Mouse (Mus musculus): ENCODE data around the gene Etv5.
A peak's percentile ranks its signal among the peaks of the same experiment; 100 is the strongest.

Gene Etv5

GRCm38 (mm10) chr16:22439499-22440177 is at the start of gene Etv5:
TSS of gene Etv5 (minus strand) at chr16:22439719.
- DNase-seq (ENCODE audit: low spot score), result peak; percentile 99

GRCm38 (mm10) chr16:22483900-22484299 is 44.4 kb upstream of the Etv5 start:
- DNase-seq (ENCODE audit: low spot score), result no peak

DNA sequence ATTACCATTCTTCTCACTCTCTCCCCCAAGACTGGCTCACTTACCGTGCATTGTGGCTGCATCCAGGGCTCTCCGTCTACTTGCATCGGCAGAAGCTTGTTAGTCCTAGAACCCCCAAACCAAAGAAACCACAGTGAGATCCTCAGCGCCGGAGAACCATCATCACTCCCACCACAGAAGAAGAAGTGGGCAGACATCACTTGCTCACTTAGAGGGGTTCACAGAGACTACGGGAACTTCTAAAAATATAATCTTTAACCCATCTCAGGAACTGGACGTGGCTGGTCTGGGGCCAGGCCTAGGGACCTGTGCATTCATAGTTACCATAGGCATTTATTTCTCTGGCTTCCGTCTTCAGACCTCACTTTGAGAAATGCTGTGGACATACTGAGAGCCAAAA is 39.8 kb upstream of the Etv5 start:
- DNase-seq (ENCODE audit: low spot score), result no peak

DNA sequence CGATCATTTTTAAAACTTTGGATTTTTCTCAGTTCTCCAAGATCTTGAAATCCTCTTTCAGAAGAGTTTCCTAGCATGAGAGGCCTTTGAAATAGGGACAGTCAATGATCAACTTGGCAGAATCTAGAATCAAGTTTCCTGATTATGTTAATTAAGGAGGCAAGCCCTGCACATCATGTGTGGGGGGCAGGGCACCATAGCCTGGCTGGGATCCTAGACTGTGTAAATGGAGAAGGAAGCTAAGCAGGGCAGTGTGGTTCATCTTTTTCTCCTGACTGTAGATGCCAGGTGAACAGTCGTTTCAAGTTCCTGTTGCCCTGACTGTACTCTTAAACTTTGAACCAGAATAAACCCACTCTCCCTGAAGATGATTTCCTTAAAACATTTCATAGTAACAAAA is 32.2 kb upstream of the Etv5 start:
- no peak for DNase-seq (ENCODE audit: low spot score)

GRCm38 (mm10) chr16:22469385-22469784 is 29.9 kb upstream of the Etv5 start:
- no peak for DNase-seq (ENCODE audit: low spot score)

DNA sequence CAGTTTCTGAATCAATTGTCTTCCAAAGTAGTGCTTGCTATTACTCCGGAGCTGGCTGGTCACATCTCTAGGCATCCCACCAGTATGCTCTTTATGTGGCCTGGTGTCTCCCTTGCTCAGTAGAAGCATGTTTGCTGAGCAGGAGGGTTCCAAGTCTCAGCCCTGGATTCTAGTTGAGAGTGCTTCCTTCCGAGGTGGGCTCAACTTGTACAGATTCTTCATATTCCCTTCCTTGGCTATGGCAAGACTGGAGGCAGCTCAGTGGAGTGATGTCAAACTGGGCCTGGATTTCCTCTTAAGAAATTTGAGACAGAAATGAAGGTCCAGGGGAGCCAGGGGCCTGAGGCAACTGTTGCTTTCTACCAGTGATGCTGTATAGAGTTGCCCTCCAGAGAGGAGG is 27.6 kb upstream of the Etv5 start:
- no peak for DNase-seq (ENCODE audit: low spot score)

- DNase-seq (ENCODE audit: low spot score), result no peak
Measured at GRCm38 (mm10) chr16:22466381-22466780, 26.9 kb upstream of the Etv5 start.

DNA sequence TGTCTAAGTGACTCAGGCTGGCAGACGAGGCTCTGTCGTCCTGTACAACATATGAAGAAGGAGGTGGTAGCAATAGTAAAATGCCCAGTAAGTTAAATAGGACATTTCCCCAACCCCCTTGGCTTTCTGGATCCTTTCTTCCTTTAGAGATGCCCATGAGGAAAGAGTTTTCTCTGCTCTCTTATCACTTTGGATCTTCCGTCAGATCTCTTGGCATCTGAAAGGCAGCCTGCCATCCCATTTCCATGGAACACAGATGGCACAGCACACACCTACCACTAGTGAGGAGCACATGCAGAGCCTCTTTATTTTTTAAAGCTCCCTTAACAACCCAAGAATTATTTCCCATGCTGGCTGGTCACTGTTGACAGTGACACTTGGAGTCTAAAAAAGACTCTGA is 22.7 kb upstream of the Etv5 start:
- no peak for DNase-seq (ENCODE audit: low spot score)

GRCm38 (mm10) chr16:22461728-22462127 is 22.2 kb upstream of the Etv5 start:
- DNase-seq (ENCODE audit: low spot score), result no peak

GRCm38 (mm10) chr16:22460960-22461359 is 21.4 kb upstream of the Etv5 start:
- DNase-seq (ENCODE audit: low spot score), result no peak

DNA sequence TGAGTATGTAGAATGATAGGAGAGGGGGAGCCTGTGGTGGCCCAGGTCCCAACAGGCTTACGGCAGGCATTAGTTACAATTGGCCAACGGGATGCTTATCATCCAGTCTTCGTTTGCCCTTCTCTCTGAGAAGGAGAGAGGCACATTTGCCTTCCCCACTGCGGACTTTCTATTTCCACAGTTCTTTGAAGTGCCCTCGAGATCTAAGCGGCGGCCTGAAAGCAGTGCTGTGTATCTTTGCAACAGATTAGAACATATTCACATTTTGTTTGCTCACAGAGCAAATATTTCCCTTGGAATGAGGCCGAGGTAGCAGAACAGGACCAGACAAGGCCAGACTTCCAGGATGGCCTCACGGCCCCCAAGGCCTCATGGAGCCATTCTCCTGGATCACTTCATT is 12.6 kb upstream of the Etv5 start:
- no peak for DNase-seq (ENCODE audit: low spot score)

- no peak for DNase-seq (ENCODE audit: low spot score)
Measured at GRCm38 (mm10) chr16:22448093-22448492, 8.6 kb upstream of the Etv5 start.

DNA sequence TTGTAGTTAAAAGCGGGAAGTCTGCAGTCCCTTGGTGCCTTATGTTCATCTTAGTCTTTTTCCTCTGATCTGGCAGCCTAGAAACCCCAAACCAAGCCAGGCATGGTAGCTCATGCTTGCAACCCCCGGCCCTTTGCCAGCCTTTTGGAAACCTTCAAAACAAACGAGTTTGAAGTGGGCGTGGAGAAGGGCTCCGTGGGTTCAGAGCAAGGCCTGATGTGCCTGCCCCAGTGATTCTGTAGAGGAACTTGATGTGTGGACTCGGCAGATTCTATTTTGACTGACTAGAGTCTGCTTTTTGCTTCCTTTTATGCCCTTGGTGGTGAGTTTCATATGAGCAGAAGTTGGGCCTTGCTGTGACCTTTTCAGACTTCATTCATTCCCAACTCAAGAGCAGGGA is 5.3 kb upstream of the Etv5 start:
- no peak for DNase-seq (ENCODE audit: low spot score)

- DNase-seq (ENCODE audit: low spot score), result peak; percentile 30
Measured at GRCm38 (mm10) chr16:22442202-22442601, 2.7 kb upstream of the Etv5 start.

DNA sequence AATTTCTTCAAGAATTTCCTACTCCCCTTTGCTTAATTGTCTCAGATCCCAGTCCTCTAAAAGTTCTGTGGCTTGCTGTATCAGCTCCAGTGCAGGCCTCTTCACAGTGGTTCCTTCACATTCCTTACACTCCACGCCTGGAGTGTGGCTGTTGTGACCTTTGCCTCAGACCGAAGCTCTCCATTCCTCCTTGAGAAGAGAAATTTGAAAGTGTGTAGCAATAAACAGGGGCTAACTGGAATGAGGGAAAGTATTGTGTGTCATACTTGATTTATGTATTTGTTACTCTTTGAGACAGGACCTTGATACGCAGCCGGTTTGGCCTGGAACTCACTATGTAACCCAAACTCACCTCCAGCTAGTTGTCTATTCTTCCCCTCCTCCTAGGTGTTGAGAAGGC is 1.8 kb upstream of the Etv5 start:
- no peak for DNase-seq (ENCODE audit: low spot score)

DNA sequence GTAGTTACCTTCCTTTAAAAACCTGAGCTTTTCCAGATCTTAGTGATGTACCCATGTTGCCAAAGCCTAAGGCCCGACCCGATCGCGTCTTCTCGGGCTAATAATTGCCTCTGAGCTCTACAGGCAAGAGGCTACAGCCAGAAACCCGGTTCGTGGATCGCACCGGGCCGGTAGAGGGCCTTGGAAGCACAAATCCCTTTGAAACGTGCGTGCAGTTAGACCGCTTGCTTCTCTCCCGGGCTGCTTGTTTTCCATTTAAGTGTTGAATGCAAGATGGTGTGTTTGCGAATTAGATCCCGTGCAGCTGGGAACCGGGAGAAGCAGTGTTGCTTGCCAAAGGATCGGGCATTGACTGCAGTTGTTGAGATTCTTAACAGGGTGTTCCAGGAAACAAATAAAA is 750 bp upstream of the Etv5 start:
- DNase-seq (ENCODE audit: low spot score), result peak; percentile 69

DNA sequence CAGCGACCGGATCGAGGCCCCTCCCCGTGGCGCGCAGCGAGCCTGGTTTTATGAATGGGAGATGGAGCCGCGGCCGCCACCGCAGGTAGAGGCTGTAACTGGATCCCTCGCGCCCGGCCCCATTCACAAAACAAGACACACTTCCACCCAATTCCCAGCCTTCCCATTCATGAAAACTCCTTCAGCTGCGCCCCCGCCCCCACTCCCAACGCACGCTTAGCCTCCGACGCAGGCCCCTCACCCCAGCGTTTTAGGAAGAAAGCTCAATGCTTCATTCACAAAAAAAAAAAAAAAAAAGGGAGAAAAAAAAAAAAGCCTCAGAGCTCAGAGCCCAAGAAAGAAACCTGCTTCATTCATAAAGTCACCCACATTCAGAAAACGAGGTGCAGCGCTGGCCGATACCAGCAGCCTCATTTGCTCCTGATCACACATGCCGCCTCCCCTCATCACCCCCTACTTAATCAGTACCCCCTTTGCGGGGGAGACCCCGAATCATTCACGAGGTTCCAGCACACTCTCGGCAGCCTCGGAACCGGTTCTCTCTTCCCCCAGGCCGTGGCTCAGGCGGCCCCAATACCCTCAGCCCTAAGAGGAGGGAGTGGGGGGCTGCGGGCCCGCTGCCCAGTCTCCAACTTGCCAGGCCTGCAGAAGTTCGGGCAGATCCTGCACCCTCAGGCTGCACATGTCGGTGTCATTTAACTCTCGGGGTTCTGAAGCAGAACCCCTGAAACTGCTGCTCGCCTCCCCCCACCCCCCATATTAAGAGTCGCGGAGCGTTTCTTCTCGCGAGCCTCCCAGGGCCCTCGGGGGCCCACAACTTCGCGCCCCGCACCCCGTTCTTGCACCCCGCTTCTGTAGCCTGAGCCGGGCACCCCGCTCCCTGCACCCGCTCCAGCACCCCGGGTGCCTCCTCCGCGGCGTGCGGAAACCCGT is 812 bp downstream of the Etv5 start:
- DNase-seq (ENCODE audit: low spot score), result peak; percentile 92

GRCm38 (mm10) chr16:22436106-22436505 is 3.4 kb downstream of the Etv5 start:
- no peak for DNase-seq (ENCODE audit: low spot score)

GRCm38 (mm10) chr16:22434530-22434929 is 5.0 kb downstream of the Etv5 start:
- no peak for DNase-seq (ENCODE audit: low spot score)

DNA sequence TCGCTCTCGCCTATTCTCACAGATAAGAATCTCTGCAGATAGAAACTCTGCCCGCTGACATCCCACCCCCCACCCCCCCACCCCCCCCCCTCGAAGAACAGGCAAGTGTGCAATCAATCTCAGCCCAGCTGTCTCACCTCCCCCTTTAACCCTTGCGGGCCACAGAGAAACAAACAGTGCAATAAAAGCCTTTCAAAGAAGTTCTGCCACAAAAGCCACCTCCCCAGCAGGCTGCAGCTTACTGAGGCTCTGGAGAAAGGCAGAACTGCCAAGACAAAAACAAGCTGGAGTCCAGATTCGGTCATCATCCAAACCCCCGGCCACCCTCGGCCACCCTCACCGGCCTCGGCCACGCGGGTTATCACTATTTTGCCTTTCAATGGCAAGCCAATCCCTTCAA is 5.6 kb downstream of the Etv5 start:
- DNase-seq (ENCODE audit: low spot score), result peak; percentile 61

DNA sequence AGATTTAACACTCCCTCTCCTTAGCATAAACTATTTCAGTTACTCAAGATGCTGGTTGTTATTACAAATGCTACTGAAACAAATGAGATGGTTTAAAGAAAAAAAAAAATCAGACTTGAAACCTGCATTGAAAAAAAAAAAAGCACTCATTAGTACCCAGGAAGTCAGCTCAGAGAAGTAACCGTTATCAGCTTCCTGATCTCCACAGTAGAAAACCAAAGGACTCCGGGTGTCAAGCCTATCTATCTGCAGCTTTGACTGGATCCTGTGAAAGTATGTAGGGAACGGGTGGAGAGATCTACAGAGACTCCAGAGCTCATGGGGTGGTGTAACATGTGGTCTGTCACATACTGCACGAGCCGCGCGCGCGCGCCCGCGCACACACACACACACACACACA is 7.7 kb downstream of the Etv5 start:
- DNase-seq (ENCODE audit: low spot score), result no peak

- no peak for DNase-seq (ENCODE audit: low spot score)
Measured at GRCm38 (mm10) chr16:22431335-22431734, 8.2 kb downstream of the Etv5 start.

DNA sequence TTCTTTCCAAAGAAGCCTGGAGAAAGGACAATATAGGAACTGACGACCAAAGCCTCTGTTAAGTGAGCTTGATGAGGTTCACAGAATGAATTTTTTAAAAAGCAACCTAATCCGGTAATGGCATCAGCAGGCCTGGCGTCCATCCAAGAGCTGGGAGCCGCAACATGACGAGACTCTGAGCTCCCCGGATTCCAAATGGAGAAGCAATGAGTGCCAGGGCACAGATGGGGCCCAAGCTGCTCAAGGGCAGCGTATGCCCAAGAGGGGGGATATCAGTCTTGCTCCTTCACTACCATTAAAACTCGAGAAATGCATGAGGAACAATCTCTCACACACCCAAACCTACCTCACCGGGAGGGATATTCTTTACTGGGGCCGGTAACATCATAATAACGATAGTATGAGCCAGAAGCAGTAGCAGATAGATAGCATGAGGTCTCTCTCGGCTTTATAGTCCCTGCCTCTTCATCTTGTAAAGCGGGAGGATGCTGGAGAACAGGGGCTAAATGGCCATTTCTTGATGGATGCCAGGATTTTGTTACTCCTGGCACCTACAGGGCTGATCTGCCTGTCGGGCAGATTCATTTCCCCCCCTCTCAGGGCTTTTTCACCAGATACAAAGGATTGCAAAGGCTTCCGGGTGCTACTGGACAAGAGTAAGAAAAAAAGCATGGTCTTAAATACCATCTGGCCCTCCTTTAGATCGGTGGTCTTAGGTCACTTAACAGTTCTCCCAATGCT is 9.1 kb downstream of the Etv5 start:
- DNase-seq (ENCODE audit: low spot score), result no peak

All from embryo, embryonic 10 days (tissue).